Mouse (Mus musculus) CH12.LX (cell line): ENCODE measurements at regions not wholly inside any gene's neighbourhood (a gene's known extent, or its start where the extent isn't known, plus 50 kb on each side); places are given as distances from the start of the nearest gene placed in this dataset.

Source experiments
- CTCF ChIP-seq, 2 experiments: IDR thresholded peaks in 1 of 2; conservative IDR thresholded peaks in 1 of 2; 2 replicates each; pipeline ENCODE4 v1.5.1; 2011 to 2012; ENCODE audit warnings: low read depth in 2 of 2, low read length in 2 of 2, improper control_type of control experiment in 1 of 2, inconsistent platforms in 1 of 2, mild to moderate bottlenecking in 1 of 2, moderate library complexity in 1 of 2
- E2F4 ChIP-seq: IDR thresholded peaks from 2 replicates; pipeline ENCODE4 v1.6.1; 2011; ENCODE audit warnings: low read depth, low read length, improper control_type of control experiment; ENCODE audit not compliant: insufficient replicate concordance
- EP300 ChIP-seq: IDR thresholded peaks from 2 replicates; pipeline ENCODE4 v1.6.1; 2011; ENCODE audit warnings: low read length, improper control_type of control experiment
- IRF4 ChIP-seq: IDR thresholded peaks from 2 replicates; pipeline ENCODE4 v1.6.1; 2014; ENCODE audit warnings: low read depth, mild to moderate bottlenecking, inconsistent platforms, low read length, improper control_type of control experiment
- KAT2A ChIP-seq: IDR thresholded peaks from 2 replicates; pipeline ENCODE4 v1.6.1; 2012; ENCODE audit warnings: low read length, improper control_type of control experiment, inconsistent platforms; ENCODE audit not compliant: insufficient replicate concordance
- MAZ ChIP-seq: IDR thresholded peaks from 2 replicates; pipeline ENCODE4 v1.6.1; 2012; ENCODE audit warnings: low read depth, mild to moderate bottlenecking, inconsistent platforms, low read length, improper control_type of control experiment, moderate library complexity
- PAX5 ChIP-seq: IDR thresholded peaks from 2 replicates; pipeline ENCODE4 v1.6.1; 2012; ENCODE audit warnings: low read length, inconsistent platforms, mixed read lengths
- POLR2A ChIP-seq: IDR thresholded peaks from 2 replicates; pipeline ENCODE4 v1.6.1; 2011; ENCODE audit warnings: low read depth, mild to moderate bottlenecking, improper control_type of control experiment, low read length
- POLR2AphosphoS2 ChIP-seq: IDR thresholded peaks from 2 replicates; pipeline ENCODE4 v1.6.1; 2011; ENCODE audit warnings: low read depth, low read length, improper control_type of control experiment
- SIN3A ChIP-seq: IDR thresholded peaks from 2 replicates; pipeline ENCODE4 v1.6.1; 2012; ENCODE audit warnings: low read length, improper control_type of control experiment, inconsistent platforms
- TCF12 ChIP-seq: IDR thresholded peaks from 2 replicates; pipeline ENCODE4 v1.6.1; 2014; ENCODE audit warnings: low read depth, mild to moderate bottlenecking, inconsistent platforms, low read length, improper control_type of control experiment
- UBTF ChIP-seq: IDR thresholded peaks from 2 replicates; pipeline ENCODE4 v1.6.1; 2012; ENCODE audit warnings: low read depth, mild to moderate bottlenecking, inconsistent platforms, low read length, improper control_type of control experiment, moderate library complexity
- ZKSCAN1 ChIP-seq: IDR thresholded peaks from 2 replicates; pipeline ENCODE4 v1.6.1; 2012; ENCODE audit warnings: low read depth, inconsistent platforms, low read length, improper control_type of control experiment, borderline replicate concordance
- ZNF384 ChIP-seq: IDR thresholded peaks from 2 replicates; pipeline ENCODE4 v1.6.1; 2012; ENCODE audit warnings: low read depth, low read length, improper control_type of control experiment, inconsistent platforms

DNA sequence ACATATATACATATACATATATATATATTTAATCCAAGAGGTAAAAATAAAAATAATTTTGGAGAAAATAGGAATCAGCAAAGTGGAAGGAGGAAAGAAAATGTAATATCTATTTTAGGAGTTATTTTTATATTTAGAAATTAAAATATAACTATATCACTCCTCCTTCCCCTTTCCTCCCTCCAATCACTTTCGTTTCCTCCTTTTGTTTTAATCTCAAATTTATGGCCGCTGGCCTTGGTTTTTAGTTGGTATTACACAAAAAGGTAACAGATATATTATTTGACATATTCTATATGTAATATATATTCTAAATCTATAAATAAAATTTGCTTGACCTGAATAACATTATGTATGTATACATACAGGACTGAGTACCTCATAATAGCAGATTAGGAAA lies 93.1 kb upstream of the Vegfc start:
- TF ChIP-seq CTCF (conservative IDR thresholded peaks at IDR 0.05 in 1 of 2, IDR thresholded peaks at IDR 0.05 in 1 of 2; ENCODE audit: low read depth in 2 of 2, low read length in 2 of 2) (no peak), SIN3A (no peak), UBTF (no peak), EP300 (no peak), ZKSCAN1 (no peak), POLR2A (no peak), IRF4 (no peak), ZNF384 (no peak), MAZ (no peak), PAX5 (no peak), E2F4 (no peak), KAT2A (no peak), POLR2AphosphoS2 (no peak), TCF12 (no peak)
